Mouse (Mus musculus): Measurements from ENCODE around the gene Bmpr2. TPM values are rescaled to one million over a fixed set of nuclear protein-coding genes. Genes with fewer than 3 reads are reported as not detected.

Gene Bmpr2
- polyA plus RNA-seq, 1 experiment, result 1.2 TPM

DNA sequence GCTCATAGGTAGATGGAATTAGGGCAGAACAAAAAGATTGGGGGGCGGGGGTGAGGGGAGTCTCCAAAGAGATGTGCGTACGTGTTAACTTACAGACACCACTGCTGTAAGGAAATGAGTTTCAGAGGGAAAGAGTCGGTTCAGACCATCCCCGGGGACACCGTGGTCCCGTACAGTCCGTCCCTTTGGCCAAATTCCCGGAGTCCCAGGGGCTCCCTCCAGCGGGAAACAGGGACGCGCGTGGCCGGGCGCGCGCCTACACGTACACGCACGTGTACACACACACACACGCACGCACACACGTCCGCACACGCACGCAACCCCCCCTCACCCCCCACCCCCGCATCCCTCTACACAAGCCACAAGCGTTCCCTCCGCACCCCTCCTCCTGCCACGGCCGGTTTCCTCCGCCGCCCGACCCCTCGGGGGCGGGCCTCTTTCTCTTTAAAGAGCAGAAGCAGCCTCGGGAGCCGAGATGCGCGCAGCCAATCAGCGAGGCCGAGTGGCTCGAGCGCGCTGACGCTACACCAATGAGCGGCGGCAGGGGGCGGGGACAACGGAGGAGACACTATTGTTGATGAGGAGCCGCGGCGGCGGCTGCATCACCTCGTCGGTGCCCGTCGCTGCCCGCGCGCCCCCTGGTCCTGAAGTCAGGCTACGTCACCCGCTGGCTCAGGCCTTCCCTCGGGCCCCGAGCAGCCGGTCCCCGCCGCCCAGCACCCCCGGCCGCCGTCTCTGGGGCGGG is 149.4 kb downstream of the Bmpr2 start, which contains the start of gene Fam117b:
Fam117b (plus strand) TSS at position 594 of the 745 bp plus-strand sequence.
- Histone ChIP-seq H3K4me3 (ENCODE audit: extremely low read depth, insufficient read depth, insufficient read length) (peak within 1 kb of the TSS; percentile 95), H3K4me1 (ENCODE audit: control insufficient read depth, insufficient read depth, insufficient read length) (no peaks in the 10 kb centered on the region; the same call in 1 of the 2 replicates), H3K27ac (ENCODE audit: insufficient read depth, low read length) (peak within 1 kb of the TSS; percentile 97), H3K27me3 (ENCODE audit: control insufficient read depth, insufficient read depth, low read length) (no peaks in the 10 kb centered on the region), H3K36me3 (ENCODE audit: control insufficient read depth, insufficient read depth, low read length) (no peaks in the 10 kb centered on the region)
- WGBS, result under 1% methylated on average over 72 of the region's 72 CpGs
- DNase-seq (ENCODE audit: low read depth in 1 of 2, low spot score in 2 of 2), result peak; percentile 94 to 99
- TF ChIP-seq CTCF (IDR thresholded peaks at IDR 0.05; ENCODE audit: extremely low read depth, insufficient read depth, insufficient read length, insufficient replicate concordance) (no peak), POLR2A (IDR thresholded peaks at IDR 0.05; ENCODE audit: low read depth, low read length) (peak; percentile 26; the same call in 1 of the 2 replicates)

DNA sequence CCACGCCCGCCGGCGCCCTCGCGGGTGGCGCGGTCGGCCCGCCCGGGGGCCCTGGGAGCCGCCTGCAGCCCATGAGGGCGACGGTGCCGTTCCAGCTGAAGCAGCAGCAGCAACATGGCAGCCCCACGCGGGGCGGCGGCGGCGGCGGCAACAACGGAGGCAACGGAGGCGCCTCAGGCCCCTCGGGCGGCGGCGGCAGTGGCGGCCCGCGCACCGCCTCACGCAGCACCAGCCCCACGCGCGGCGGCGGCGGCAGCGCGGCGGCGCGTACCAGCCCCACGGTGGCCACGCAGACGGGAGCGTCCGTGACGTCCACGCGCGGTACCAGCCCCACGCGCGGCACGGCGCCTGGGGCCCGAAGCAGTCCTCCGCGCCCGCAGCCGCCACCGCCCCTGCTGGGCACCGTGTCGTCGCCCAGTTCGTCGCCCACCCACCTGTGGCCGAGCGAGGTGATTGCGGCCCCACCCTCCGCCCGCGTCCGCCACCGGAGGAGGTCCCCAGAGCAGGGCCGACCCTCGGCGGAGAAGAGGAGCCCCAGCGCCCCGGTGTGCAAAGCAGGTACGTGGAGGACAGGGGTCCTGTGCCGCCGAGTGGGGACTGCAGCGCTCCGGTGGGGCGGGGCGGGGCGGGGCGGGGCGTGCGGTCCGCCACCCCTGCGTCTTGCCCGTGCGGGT is 150.1 kb downstream of the Bmpr2 start:
- H3K27ac ChIP-seq (ENCODE audit: insufficient read depth, low read length), result peak overlapping the region; percentile 97
- DNase-seq (ENCODE audit: low read depth in 1 of 2, low spot score in 2 of 2), result peak in 1 of 2 experiments; percentile 40
- no peaks in the 10 kb centered on the region for H3K36me3 ChIP-seq (ENCODE audit: control insufficient read depth, insufficient read depth, low read length)
- no peaks in the 10 kb centered on the region for H3K27me3 ChIP-seq (ENCODE audit: control insufficient read depth, insufficient read depth, low read length)
- peak overlapping the region; percentile 95 for H3K4me3 ChIP-seq (ENCODE audit: extremely low read depth, insufficient read depth, insufficient read length)
- no peak for TF ChIP-seq POLR2A (IDR thresholded peaks at IDR 0.05; ENCODE audit: low read depth, low read length)
- TF ChIP-seq CTCF (IDR thresholded peaks at IDR 0.05; ENCODE audit: extremely low read depth, insufficient read depth, insufficient read length, insufficient replicate concordance), result no peak
- 1% methylated on average over 85 of the region's 98 CpGs for WGBS
- H3K4me1 ChIP-seq (ENCODE audit: control insufficient read depth, insufficient read depth, insufficient read length), result no peaks in the 10 kb centered on the region; the same call in 1 of the 2 replicates

DNA sequence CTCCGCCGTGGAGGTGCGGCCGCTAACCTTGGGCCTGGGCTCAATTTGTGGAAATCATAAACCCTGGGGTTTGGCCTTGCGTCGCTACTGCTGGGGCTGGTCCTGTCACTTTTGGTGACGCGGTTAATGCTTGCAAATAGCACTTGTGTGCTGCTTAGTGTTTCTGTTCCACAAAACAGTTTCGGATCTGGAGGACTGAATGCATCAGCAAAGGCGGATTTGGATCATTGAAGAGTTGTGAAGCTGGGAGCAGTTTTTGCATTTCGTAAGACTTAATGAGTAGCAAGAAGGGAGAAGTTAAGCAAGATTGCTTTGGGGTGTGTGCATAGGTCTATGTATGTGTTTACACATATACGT is 150.6 kb downstream of the Bmpr2 start:
- TF ChIP-seq CTCF (IDR thresholded peaks at IDR 0.05; ENCODE audit: extremely low read depth, insufficient read depth, insufficient read length, insufficient replicate concordance), result no peak
- no peak for TF ChIP-seq POLR2A (IDR thresholded peaks at IDR 0.05; ENCODE audit: low read depth, low read length)
- peak; percentile 34 to 68 for DNase-seq (ENCODE audit: low read depth in 1 of 2, low spot score in 2 of 2)
- Histone ChIP-seq H3K4me1 (ENCODE audit: control insufficient read depth, insufficient read depth, insufficient read length) (no peaks in the 10 kb centered on the region; the same call in 1 of the 2 replicates), H3K27me3 (ENCODE audit: control insufficient read depth, insufficient read depth, low read length) (no peaks in the 10 kb centered on the region), H3K36me3 (ENCODE audit: control insufficient read depth, insufficient read depth, low read length) (no peaks in the 10 kb centered on the region), H3K4me3 (ENCODE audit: extremely low read depth, insufficient read depth, insufficient read length) (peak overlapping the region; percentile 95), H3K27ac (ENCODE audit: insufficient read depth, low read length) (peak overlapping the region; percentile 97)
- 5% methylated on average over 12 of the region's 12 CpGs for WGBS

DNA sequence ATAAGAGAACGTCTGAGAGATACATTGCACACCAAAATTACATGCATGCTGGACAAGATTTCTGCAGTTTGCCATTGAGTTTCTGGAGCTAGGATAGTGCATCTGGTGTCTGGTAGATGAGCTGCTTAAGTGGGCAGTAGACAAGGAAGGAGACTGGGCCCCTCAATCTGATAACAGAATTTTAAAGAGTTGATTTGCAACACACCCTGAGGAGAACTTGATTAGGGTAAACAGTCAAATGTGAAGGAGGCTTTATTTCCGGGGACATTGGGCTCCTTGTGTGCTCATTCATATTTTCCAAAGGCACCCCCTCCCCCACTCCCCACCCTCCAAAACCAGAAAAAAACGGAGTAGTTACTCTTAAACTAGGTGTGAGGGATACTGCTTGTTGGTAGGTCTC is 151.6 kb downstream of the Bmpr2 start:
- H3K4me3 ChIP-seq (ENCODE audit: extremely low read depth, insufficient read depth, insufficient read length), result no peak overlapping the region
- no peak for DNase-seq (ENCODE audit: low read depth in 1 of 2, low spot score in 2 of 2)
- no peaks in the 10 kb centered on the region for H3K36me3 ChIP-seq (ENCODE audit: control insufficient read depth, insufficient read depth, low read length)
- H3K4me1 ChIP-seq (ENCODE audit: control insufficient read depth, insufficient read depth, insufficient read length), result no peaks in the 10 kb centered on the region; the same call in 1 of the 2 replicates
- 60% methylated on average over 3 of the region's 3 CpGs for WGBS
- TF ChIP-seq POLR2A (IDR thresholded peaks at IDR 0.05; ENCODE audit: low read depth, low read length), result no peak
- no peak for TF ChIP-seq CTCF (IDR thresholded peaks at IDR 0.05; ENCODE audit: extremely low read depth, insufficient read depth, insufficient read length, insufficient replicate concordance)
- no peaks in the 10 kb centered on the region for H3K27me3 ChIP-seq (ENCODE audit: control insufficient read depth, insufficient read depth, low read length)
- H3K27ac ChIP-seq (ENCODE audit: insufficient read depth, low read length), result no peak overlapping the region

DNA sequence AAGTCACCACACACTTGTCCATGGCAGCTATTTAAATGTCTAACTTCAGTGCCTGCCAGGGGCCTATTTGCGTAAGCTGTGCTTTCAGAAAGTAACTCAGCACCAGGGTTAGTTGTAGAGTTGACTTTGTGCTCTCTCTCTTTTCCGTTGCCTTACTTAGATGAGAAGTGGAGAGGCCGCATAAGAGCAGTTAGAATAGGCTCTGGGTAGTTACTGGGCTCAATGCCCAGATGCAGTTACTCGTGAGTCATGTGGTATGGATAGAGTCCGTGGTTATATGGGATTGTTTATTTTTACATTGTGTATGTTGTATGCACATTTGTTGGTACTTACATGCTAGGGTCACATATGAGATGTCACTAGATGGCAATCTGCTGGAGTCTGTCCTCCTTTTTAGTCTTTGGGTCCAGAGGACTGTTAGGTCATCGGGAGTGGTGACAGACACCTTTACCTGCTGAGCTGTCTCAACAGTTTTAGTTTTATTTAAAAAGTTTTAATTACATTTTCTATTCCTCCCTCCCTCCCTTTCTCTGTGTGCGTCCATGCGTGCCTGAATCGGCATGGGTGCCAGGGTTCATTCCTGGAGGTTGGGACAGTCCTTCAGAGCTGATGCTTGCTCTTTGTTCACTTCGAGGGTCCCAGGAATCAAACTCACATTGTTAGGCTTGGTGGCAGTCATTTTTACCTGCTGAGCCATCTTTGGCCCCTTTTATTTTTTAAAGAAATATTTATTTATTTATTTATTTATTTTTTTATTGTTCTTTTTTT is 152.8 kb downstream of the Bmpr2 start:
- no peaks in the 10 kb centered on the region for H3K4me1 ChIP-seq (ENCODE audit: control insufficient read depth, insufficient read depth, insufficient read length)
- WGBS, result 76% methylated on average over 10 of the region's 10 CpGs
- DNase-seq (ENCODE audit: low read depth in 1 of 2, low spot score in 2 of 2), result no peak
- TF ChIP-seq CTCF (IDR thresholded peaks at IDR 0.05; ENCODE audit: extremely low read depth, insufficient read depth, insufficient read length, insufficient replicate concordance), result no peak
- TF ChIP-seq POLR2A (IDR thresholded peaks at IDR 0.05; ENCODE audit: low read depth, low read length), result no peak
- no peak overlapping the region for H3K27ac ChIP-seq (ENCODE audit: insufficient read depth, low read length)
- H3K4me3 ChIP-seq (ENCODE audit: extremely low read depth, insufficient read depth, insufficient read length), result no peak overlapping the region
- no peaks in the 10 kb centered on the region for H3K36me3 ChIP-seq (ENCODE audit: control insufficient read depth, insufficient read depth, low read length)
- no peaks in the 10 kb centered on the region for H3K27me3 ChIP-seq (ENCODE audit: control insufficient read depth, insufficient read depth, low read length)

DNA sequence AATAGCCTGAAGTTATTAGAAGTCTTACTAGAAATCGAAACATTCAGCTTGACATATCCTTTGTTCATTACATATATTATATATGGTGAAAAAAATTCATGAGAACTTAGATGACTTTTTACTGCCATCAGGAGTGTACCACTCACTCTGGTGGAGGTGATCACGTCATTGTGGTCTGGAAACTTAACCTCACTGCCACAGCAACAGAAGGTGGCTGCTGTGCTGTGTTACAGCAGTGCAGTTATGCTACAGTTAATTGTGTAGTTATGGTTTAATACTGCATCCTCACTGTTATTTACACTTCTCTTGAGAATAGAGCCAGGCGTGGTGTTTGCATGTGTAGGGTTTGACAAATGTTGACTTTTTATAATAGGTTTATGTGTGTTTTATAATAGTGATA is 154.2 kb downstream of the Bmpr2 start:
- no peak overlapping the region for H3K27ac ChIP-seq (ENCODE audit: insufficient read depth, low read length)
- 44% methylated on average over 3 of the region's 3 CpGs for WGBS
- H3K36me3 ChIP-seq (ENCODE audit: control insufficient read depth, insufficient read depth, low read length), result no peaks in the 10 kb centered on the region
- H3K4me3 ChIP-seq (ENCODE audit: extremely low read depth, insufficient read depth, insufficient read length), result no peak overlapping the region
- DNase-seq (ENCODE audit: low read depth in 1 of 2, low spot score in 2 of 2), result peak in 1 of 2 experiments; percentile 54
- H3K4me1 ChIP-seq (ENCODE audit: control insufficient read depth, insufficient read depth, insufficient read length), result peaks cover 2% of the 10 kb centered on the region; the same call in 1 of the 2 replicates
- no peaks in the 10 kb centered on the region for H3K27me3 ChIP-seq (ENCODE audit: control insufficient read depth, insufficient read depth, low read length)
- no peak for TF ChIP-seq CTCF (IDR thresholded peaks at IDR 0.05; ENCODE audit: extremely low read depth, insufficient read depth, insufficient read length, insufficient replicate concordance)
- TF ChIP-seq POLR2A (IDR thresholded peaks at IDR 0.05; ENCODE audit: low read depth, low read length), result no peak

Data from spleen, adult 2 months (tissue).